Mouse (Mus musculus) cortical plate, adult 2 months (tissue): Measurements from ENCODE around the gene Harbi1. TPM values are rescaled to one million over a fixed set of nuclear protein-coding genes. Genes with fewer than 3 reads are reported as not detected.

ENCODE experiments used
- H3K27ac ChIP-seq: fragments of 200-500 bp; 2 replicates; pipeline ENCODE4 v1.5.1; 2012; ENCODE audit warnings: low read length, control low read depth, inconsistent platforms; ENCODE audit not compliant: insufficient read depth
- H3K4me1 ChIP-seq: fragments of 200-500 bp; 2 replicates; pipeline ENCODE4 v1.6.1; 2011; ENCODE audit warnings: low read length; ENCODE audit not compliant: control insufficient read depth, insufficient read depth
- H3K4me3 ChIP-seq: fragments of 200-500 bp; 2 replicates; pipeline ENCODE4 v1.5.1; 2011; ENCODE audit warnings: mild to moderate bottlenecking, low read length, control low read depth; ENCODE audit not compliant: insufficient read depth
- CTCF ChIP-seq: fragments of 200-500 bp; IDR thresholded peaks from 2 replicates; pipeline ENCODE4 v1.5.1; 2011; ENCODE audit warnings: mild to moderate bottlenecking, control low read depth, low read length; ENCODE audit not compliant: insufficient read depth; ENCODE audit errors: extremely low read depth
- POLR2A ChIP-seq: fragments of 200-500 bp; IDR thresholded peaks from 2 replicates; pipeline ENCODE4 v1.6.1; 2011; ENCODE audit warnings: mild to moderate bottlenecking, low read length, control low read depth; ENCODE audit not compliant: insufficient read depth; ENCODE audit errors: extremely low read depth
- polyA plus RNA-seq: library from polyadenylated mRNA; depleted of rRNA; stranded (reverse); fragments of >200 nt; gene quantifications from 2 replicates; pipeline ENCODE4 v1.2.3, GENCODE M21; 2012

Harbi1 gene
- polyA plus RNA-seq, 1 experiment = 4.6 TPM

DNA sequence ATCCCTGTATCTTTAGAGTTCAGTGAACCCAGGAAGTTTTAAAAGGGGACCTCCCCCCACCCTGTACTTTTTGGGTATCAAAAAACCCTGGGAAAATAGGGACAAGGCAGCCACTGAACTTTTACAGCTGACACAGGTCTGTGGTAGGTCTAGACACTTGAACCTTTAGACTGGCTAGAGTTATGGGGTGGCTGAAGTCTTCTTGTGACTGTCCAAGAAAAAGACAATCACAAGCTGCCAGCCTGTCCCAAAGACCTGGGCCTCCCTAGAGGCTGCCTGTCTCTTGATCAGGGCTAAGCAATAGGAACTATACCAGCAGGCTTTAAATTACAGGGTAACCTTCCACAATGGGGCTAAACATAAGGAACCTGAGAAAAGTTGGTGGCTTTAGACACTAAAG is 33.7 kb upstream of the Harbi1 start:
- Histone ChIP-seq H3K4me3 (no peak overlapping the region), H3K4me1 (no peaks in the 10 kb centered on the region), H3K27ac (no peak overlapping the region)
- TF ChIP-seq POLR2A (no peak), CTCF (no peak)

DNA sequence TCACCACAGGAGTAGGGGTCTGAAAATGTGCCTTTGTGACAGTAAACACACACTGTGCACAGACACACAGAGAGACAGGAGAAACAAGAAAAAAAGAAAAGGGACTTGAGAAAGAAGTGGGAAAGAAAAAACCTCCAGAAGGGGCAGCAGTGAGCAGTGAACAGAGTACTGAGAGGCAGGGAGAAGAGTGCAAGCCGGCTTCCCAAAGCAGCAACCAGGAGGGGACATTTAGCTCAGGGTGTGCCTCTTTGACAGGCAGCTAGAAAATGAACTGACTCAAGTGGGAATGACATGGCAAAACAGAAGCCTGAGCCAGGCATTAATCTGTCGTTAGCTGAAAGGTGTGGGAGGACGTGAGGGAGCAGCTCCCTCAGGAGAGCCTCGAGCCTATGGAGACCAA is 27.8 kb upstream of the Harbi1 start:
- no peaks in the 10 kb centered on the region for H3K4me1 ChIP-seq
- no peak for TF ChIP-seq POLR2A
- TF ChIP-seq CTCF = peak; percentile 47; the same call in 1 of the 2 replicates
- no peak overlapping the region for H3K27ac ChIP-seq
- H3K4me3 ChIP-seq = no peak overlapping the region

DNA sequence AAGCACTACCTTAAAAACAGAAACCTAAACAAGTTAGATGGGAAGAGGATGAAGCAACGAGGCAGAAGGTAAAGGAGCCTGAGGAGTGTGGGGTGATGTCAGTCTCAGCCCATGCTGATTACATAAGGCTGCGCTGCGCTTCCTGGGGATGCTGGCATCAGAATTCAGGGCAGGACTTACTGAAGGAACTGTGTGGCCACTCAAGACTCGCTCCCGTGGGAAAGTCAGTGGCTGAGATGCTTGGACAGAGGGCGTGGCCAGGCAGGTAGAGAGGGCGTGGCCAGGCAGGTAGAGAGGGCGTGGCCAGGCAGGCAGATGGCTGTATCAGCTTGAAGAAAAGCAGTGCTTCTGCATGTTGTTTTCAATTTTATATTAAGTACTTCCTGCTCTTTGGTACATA is 26.7 kb upstream of the Harbi1 start:
- Histone ChIP-seq H3K27ac (peak overlapping the region; percentile 24; the same call in 1 of the 2 replicates), H3K4me3 (no peak overlapping the region), H3K4me1 (no peaks in the 10 kb centered on the region)
- TF ChIP-seq CTCF = no peak
- no peak for TF ChIP-seq POLR2A

DNA sequence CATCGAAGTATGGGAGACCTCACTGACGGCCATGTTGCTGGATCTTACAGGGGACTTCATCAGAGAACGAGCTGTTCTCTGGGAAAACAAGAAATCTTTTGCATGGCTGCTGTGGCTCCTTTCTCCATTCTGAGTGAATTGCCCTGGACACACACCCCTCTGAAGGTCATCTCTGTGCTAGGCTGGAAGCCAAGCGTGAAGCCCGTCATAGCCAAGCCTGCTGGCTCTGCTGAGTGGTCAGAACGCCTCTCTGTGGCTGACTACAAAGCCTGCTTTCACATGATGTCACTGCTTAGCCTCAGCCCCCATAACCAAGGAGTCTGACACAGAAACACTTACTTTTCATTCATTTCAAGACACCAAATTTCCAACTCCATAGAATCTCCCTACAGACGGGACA is 21.2 kb upstream of the Harbi1 start:
- no peaks in the 10 kb centered on the region for H3K4me1 ChIP-seq
- no peak overlapping the region for H3K4me3 ChIP-seq
- H3K27ac ChIP-seq = no peak overlapping the region
- no peak for TF ChIP-seq POLR2A
- TF ChIP-seq CTCF = no peak

- Histone ChIP-seq H3K27ac (no peak overlapping the region), H3K4me3 (no peak overlapping the region), H3K4me1 (peaks cover 1% of the 10 kb centered on the region; the same call in 1 of the 2 replicates)
- TF ChIP-seq CTCF (no peak), POLR2A (no peak)
These were observed 15.0 kb upstream of the Harbi1 start for GRCm38 (mm10) chr2:91695436-91696224.

- TF ChIP-seq CTCF (no peak), POLR2A (no peak)
- Histone ChIP-seq H3K4me1 (peaks cover 1% of the 10 kb centered on the region; the same call in 1 of the 2 replicates), H3K4me3 (no peak overlapping the region), H3K27ac (no peak overlapping the region)
These were observed 14.4 kb upstream of the Harbi1 start for GRCm38 (mm10) chr2:91696225-91696590.

- Histone ChIP-seq H3K4me3 (no peak overlapping the region), H3K4me1 (peaks cover 1% of the 10 kb centered on the region; the same call in 1 of the 2 replicates), H3K27ac (no peak overlapping the region)
- TF ChIP-seq POLR2A (no peak), CTCF (no peak)
These were observed 11.4 kb upstream of the Harbi1 start for GRCm38 (mm10) chr2:91699225-91699624.

GRCm38 (mm10) chr2:91701366-91701765 is 9.3 kb upstream of the Harbi1 start:
- Histone ChIP-seq H3K27ac (no peak overlapping the region), H3K4me1 (no peaks in the 10 kb centered on the region), H3K4me3 (no peak overlapping the region)
- TF ChIP-seq CTCF = no peak
- no peak for TF ChIP-seq POLR2A

DNA sequence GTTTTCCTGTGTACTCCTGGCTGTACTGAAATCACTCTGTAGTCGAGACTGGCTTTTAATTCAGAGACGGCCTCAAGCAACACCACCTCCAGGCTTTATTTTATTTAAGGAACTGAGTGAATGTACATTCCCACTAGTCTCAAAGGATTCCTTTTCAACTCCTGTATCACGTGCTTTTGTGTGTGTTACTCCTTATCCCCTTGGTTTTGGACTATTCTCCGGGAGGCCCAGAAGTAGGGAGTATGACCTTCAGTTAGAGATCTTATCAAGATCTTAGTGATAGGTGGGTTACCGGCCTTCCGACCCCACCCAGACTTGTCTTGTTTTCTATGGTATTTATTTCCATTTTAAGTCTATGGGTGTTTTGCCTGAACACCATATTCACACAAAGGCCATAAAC is 4.9 kb upstream of the Harbi1 start:
- TF ChIP-seq CTCF (no peak), POLR2A (no peak)
- no peak overlapping the region for H3K4me3 ChIP-seq
- H3K4me1 ChIP-seq = peaks cover 4% of the 10 kb centered on the region
- no peak overlapping the region for H3K27ac ChIP-seq

DNA sequence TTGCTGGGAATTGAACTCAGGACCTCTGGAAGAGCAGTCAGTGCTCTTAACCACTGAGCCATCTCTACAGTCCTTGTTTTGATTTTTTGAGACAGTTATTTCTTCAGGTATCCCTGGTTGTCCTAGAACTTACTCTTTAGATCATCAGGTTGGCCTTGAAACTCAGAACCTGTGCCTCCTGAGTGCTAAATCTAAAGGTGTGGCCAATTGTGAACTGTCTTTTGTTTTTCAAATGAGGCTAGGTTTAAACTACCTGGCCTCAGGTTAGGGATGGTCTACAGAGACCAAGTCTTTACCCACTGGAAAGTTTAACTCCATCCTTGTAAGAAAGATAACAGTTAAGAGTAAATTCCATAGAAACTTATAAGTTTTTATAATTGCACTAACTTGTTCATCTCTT is 4.2 kb upstream of the Harbi1 start:
- no peak for TF ChIP-seq CTCF
- TF ChIP-seq POLR2A = no peak
- Histone ChIP-seq H3K4me1 (peaks cover 5% of the 10 kb centered on the region), H3K27ac (no peak overlapping the region), H3K4me3 (no peak overlapping the region)
